Mouse (Mus musculus) stomach, postnatal 0 days (tissue): ENCODE measurements at regions not wholly inside any gene's neighbourhood (a gene's known extent, or its start where the extent isn't known, plus 50 kb on each side); places are given as distances from the start of the nearest gene placed in this dataset.

Experiments used
- ATAC-seq: fragments of 200-750 bp; cut with Nextera tagmentation; 2 replicates; pipeline ENCODE4 v1.8.0; 2017; ENCODE audit not compliant: low FRiP score, low TSS enrichment
- DNase-seq: peaks from one replicate; pipeline ENCODE4 v3.0.0-alpha.2; 2016; ENCODE audit warnings: low spot score
- H3K27ac ChIP-seq: fragments of 300-500 bp; sonication (generic); replicated peaks from 2 replicates; pipeline ENCODE4 v1.5.1; 2014; ENCODE audit warnings: mild to moderate bottlenecking, control low read depth
- H3K27me3 ChIP-seq: fragments of 300-500 bp; sonication (generic); 2 replicates; pipeline ENCODE4 v1.6.1; 2014; ENCODE audit warnings: low read length; ENCODE audit not compliant: control insufficient read depth, insufficient read depth
- H3K36me3 ChIP-seq: fragments of 300-500 bp; sonication (generic); 2 replicates; pipeline ENCODE4 v1.6.1; 2014; ENCODE audit warnings: low read length, mixed read lengths; ENCODE audit not compliant: control insufficient read depth, insufficient read depth
- H3K4me1 ChIP-seq: fragments of 300-500 bp; sonication (generic); replicated peaks from 2 replicates; pipeline ENCODE4 v1.6.1; 2014; ENCODE audit warnings: antibody characterized with exemption; ENCODE audit not compliant: control insufficient read depth, insufficient read depth
- H3K4me2 ChIP-seq: fragments of 300-500 bp; sonication (generic); replicated peaks from 2 replicates; pipeline ENCODE4 v1.6.1; 2014; ENCODE audit warnings: low read depth, mild to moderate bottlenecking, control low read depth, moderate library complexity
- H3K4me3 ChIP-seq: fragments of 300-500 bp; sonication (generic); 2 replicates; pipeline ENCODE4 v1.5.1; 2014; ENCODE audit warnings: low read depth, low read length, control low read depth
- H3K9ac ChIP-seq: fragments of 300-500 bp; sonication (generic); 2 replicates; pipeline ENCODE4 v1.6.1; 2014; ENCODE audit warnings: mild to moderate bottlenecking, low read length, control low read depth, mixed read lengths
- H3K9me3 ChIP-seq: fragments of 300-500 bp; sonication (generic); 2 replicates; pipeline ENCODE4 v1.6.1; 2016; ENCODE audit warnings: low read length; ENCODE audit not compliant: control insufficient read depth
- CTCF ChIP-seq: IDR thresholded peaks from 2 replicates; pipeline ENCODE4 v1.5.1; 2016; ENCODE audit warnings: antibody characterized with exemption, low read depth, mild to moderate bottlenecking, moderate library complexity
- EP300 ChIP-seq: optimal IDR thresholded peaks from 2 replicates; pipeline ENCODE3; 2016; ENCODE audit warnings: antibody characterized with exemption
- WGBS: fragments of 180-500 bp; shearing (Covaris S2); extraction: QIAGEN DNeasy Blood & Tissue Kit; methylation state at CpG from one replicate; pipeline ENCODE4 v1.1.7; 2014; 5-methylcytosine and 5-hydroxymethylcytosine counted together

- Histone ChIP-seq H3K4me1 (no peaks in the 10 kb centered on the region), H3K36me3 (no peaks in the 10 kb centered on the region), H3K4me2 (no peak overlapping the region), H3K4me3 (no peak overlapping the region), H3K9ac (no peak overlapping the region), H3K9me3 (no peaks in the 10 kb centered on the region), H3K27me3 (no peaks in the 10 kb centered on the region), H3K27ac (no peak overlapping the region)
- WGBS, result 88% methylated on average over 2 of the region's 2 CpGs
- ATAC-seq, result no peak
- DNase-seq, result no peak
- no peak for TF ChIP-seq CTCF
- TF ChIP-seq EP300, result no peak
These were observed 229.4 kb upstream of the Pik3r1 start for GRCm38 (mm10) chr13:101997415-101997814.

GRCm38 (mm10) chr13:102006565-102006964 lies 238.5 kb upstream of the Pik3r1 start:
- no peak overlapping the region for H3K4me3 ChIP-seq
- DNase-seq (no peak), ATAC-seq (peak; percentile 53; the same call in 1 of the 2 replicates)
- no peak overlapping the region for H3K9ac ChIP-seq
- 38% methylated on average over 5 of the region's 5 CpGs for WGBS
- TF ChIP-seq EP300 (no peak), CTCF (peak; percentile 33)
- no peak overlapping the region for H3K4me2 ChIP-seq
- H3K4me1 ChIP-seq, result no peaks in the 10 kb centered on the region
- H3K9me3 ChIP-seq, result no peaks in the 10 kb centered on the region
- no peaks in the 10 kb centered on the region for H3K36me3 ChIP-seq
- H3K27me3 ChIP-seq, result no peaks in the 10 kb centered on the region
- no peak overlapping the region for H3K27ac ChIP-seq

GRCm38 (mm10) chr13:102011965-102012364 lies 243.9 kb upstream of the Pik3r1 start:
- H3K27me3 ChIP-seq, result no peaks in the 10 kb centered on the region
- H3K36me3 ChIP-seq, result no peaks in the 10 kb centered on the region
- no peak for TF ChIP-seq EP300
- TF ChIP-seq CTCF, result no peak
- DNase-seq (no peak), ATAC-seq (no peak)
- H3K4me1 ChIP-seq, result no peaks in the 10 kb centered on the region
- H3K9me3 ChIP-seq, result no peaks in the 10 kb centered on the region
- H3K4me2 ChIP-seq, result no peak overlapping the region
- no peak overlapping the region for H3K4me3 ChIP-seq
- H3K9ac ChIP-seq, result no peak overlapping the region
- WGBS, result 44% methylated on average over 2 of the region's 2 CpGs
- no peak overlapping the region for H3K27ac ChIP-seq

- Histone ChIP-seq H3K4me1 (no peaks in the 10 kb centered on the region), H3K36me3 (no peaks in the 10 kb centered on the region), H3K9ac (no peak overlapping the region), H3K4me3 (no peak overlapping the region), H3K27me3 (no peaks in the 10 kb centered on the region), H3K9me3 (no peaks in the 10 kb centered on the region), H3K4me2 (no peak overlapping the region), H3K27ac (no peak overlapping the region)
- WGBS, result 84% methylated on average over 2 of the region's 2 CpGs
- DNase-seq (no peak), ATAC-seq (no peak)
- TF ChIP-seq EP300 (no peak), CTCF (no peak)
These were observed 246.5 kb upstream of the Pik3r1 start for GRCm38 (mm10) chr13:102014514-102014913.

- ATAC-seq, result no peak
- H3K4me3 ChIP-seq, result no peak overlapping the region
- H3K4me1 ChIP-seq, result no peaks in the 10 kb centered on the region
- no peak for TF ChIP-seq EP300
- no peak for TF ChIP-seq CTCF
- DNase-seq, result no peak
- no peak overlapping the region for H3K27ac ChIP-seq
- H3K9ac ChIP-seq, result no peak overlapping the region
- no peaks in the 10 kb centered on the region for H3K27me3 ChIP-seq
- no peak overlapping the region for H3K4me2 ChIP-seq
- H3K9me3 ChIP-seq, result no peaks in the 10 kb centered on the region
- H3K36me3 ChIP-seq, result no peaks in the 10 kb centered on the region
- WGBS, result 76% methylated on average over 3 of the region's 3 CpGs
These were observed 246.9 kb upstream of the Pik3r1 start for GRCm38 (mm10) chr13:102014958-102015357.

GRCm38 (mm10) chr13:102016518-102016917 lies 248.5 kb upstream of the Pik3r1 start:
- Histone ChIP-seq H3K27me3 (no peaks in the 10 kb centered on the region), H3K4me3 (no peak overlapping the region), H3K9ac (no peak overlapping the region), H3K9me3 (no peaks in the 10 kb centered on the region), H3K27ac (no peak overlapping the region), H3K36me3 (no peaks in the 10 kb centered on the region), H3K4me2 (no peak overlapping the region), H3K4me1 (no peaks in the 10 kb centered on the region)
- 83% methylated on average over 5 of the region's 5 CpGs for WGBS
- no peak for TF ChIP-seq EP300
- no peak for TF ChIP-seq CTCF
- ATAC-seq (no peak), DNase-seq (no peak)
